Mouse (Mus musculus) lung, adult 18-20 months (tissue): ENCODE data around the gene Olfr357.

ENCODE experiments used
- DNase-seq, 2 experiments: peaks; one replicate each; pipeline ENCODE4 v3.0.0; 2022; ENCODE audit warnings: mixed read lengths in 2 of 2

The Olfr357 gene

GRCm38 (mm10) chr2:36993527-36993926, at the start of gene Olfr357:
Gene Olfr357 (plus strand): TSS chr2:36993827.
- DNase-seq: no peak

- DNase-seq: no peak
Observed at GRCm38 (mm10) chr2:36997030-36997429, 3.4 kb downstream of the Olfr357 start.

GRCm38 (mm10) chr2:37009235-37009634, 15.6 kb downstream of the Olfr357 start, which contains the start of gene Olfr358:
Gene Olfr358 (minus strand): TSS chr2:37009335.
- no peak for DNase-seq
